Mouse (Mus musculus): ENCODE measurements around the gene Map4k2.

DNA sequence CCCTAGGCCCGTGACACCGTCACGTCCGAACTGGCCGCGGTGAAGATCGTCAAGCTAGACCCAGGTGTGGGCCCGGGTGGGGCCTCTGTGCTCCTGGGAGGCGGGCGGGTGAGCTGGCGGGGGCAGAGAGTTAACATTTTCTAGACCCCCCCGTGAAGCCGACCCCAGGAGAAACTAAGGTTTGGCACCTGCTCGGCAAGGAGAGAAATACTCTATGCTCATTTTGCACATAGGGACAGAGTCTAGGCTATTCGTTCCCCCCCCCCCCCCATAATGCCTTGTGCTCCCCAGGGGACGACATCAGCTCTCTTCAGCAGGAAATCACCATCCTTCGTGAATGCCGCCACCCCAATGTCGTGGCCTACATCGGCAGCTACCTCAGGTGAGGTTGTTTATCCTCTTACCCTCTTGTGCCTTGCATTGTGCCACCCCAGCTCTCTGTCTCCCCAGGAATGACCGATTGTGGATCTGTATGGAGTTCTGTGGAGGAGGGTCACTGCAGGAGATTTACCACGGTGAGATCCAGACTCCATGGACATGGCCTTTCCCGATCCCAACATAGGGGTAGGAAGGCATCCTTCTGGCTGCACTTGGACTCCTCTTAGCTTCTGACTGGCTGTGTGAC is 630 bp downstream of the Map4k2 start:
- TF ChIP-seq CHD2 (IDR thresholded peaks at IDR 0.05; ENCODE audit: low read length) (no peak), UBTF (IDR thresholded peaks at IDR 0.05; ENCODE audit: low read depth, low read length) (no peak), POLR2A (IDR thresholded peaks at IDR 0.05; ENCODE audit: low read depth, low read length) (no peak), EP300 (IDR thresholded peaks at IDR 0.05; ENCODE audit: low read length) (no peak), BHLHE40 (IDR thresholded peaks at IDR 0.05; ENCODE audit: low read depth, low read length) (peak; percentile 48), HCFC1 (IDR thresholded peaks at IDR 0.05; ENCODE audit: low read depth, low read length) (no peak)
